Mouse (Mus musculus) E14TG2a.4 (cell line): ENCODE data around the gene Cdc42ep4.

Experiments used
- CTCF ChIP-seq: conservative IDR thresholded peaks from 2 replicates; pipeline ENCODE4 v1.5.1; 2014; ENCODE audit warnings: low read length
- NANOG ChIP-seq: IDR thresholded peaks from 2 replicates; pipeline ENCODE4 v1.6.1; 2014; ENCODE audit warnings: borderline replicate concordance, low read length, mixed read lengths
- POU5F1 ChIP-seq: IDR thresholded peaks from 2 replicates; pipeline ENCODE4 v1.6.1; 2014; ENCODE audit warnings: low read length, borderline replicate concordance

- TF ChIP-seq NANOG: no peak
- no peak for TF ChIP-seq CTCF
- TF ChIP-seq POU5F1: no peak
These were observed 10.0 kb upstream of the Cdc42ep4 start for GRCm38 (mm10) chr11:113761646-113762045.
